Mouse (Mus musculus): ENCODE results near the gene Acot6.

GRCm38 (mm10) chr12:84099605-84100004 lies 849 bp upstream of the Acot6 start:
- TF ChIP-seq CTCF (IDR thresholded peaks at IDR 0.05; ENCODE audit: insufficient read depth, low read depth, low read length) (no peak), POLR2A (IDR thresholded peaks at IDR 0.05; ENCODE audit: insufficient read depth, low read depth, low read length) (no peak)
